In genomic region chr19:45796061-45796556, GRCm38 (mm10) we compare ENCODE assay signal across 8 mouse cellular contexts. TPM values are rescaled to one million over a fixed set of nuclear protein-coding genes. Genes with fewer than 3 reads are reported as not detected.
DNase-seq lines count a peak whose midpoint lies in the region; ATAC-seq and TF ChIP-seq lines count a peak whose summit lies in the region.

No protein-coding gene starts in this region.

- H3K36me3 ChIP-seq in erythroblast, embryonic 14.5 days (ENCODE audit: control insufficient read depth): no peaks in the 10 kb centered on the region
- no peaks in the 10 kb centered on the region for H3K36me3 ChIP-seq in ES-E14 (ENCODE audit: control insufficient read depth, insufficient read depth, low read length, poor library complexity, severe bottlenecking)
- no peaks in the 10 kb centered on the region for H3K36me3 ChIP-seq in hindbrain, embryonic 11.5 days (ENCODE audit: control insufficient read depth, insufficient read depth, low read length)
- no peaks in the 10 kb centered on the region for H3K36me3 ChIP-seq in lung, embryonic 16.5 days (ENCODE audit: control insufficient read depth, insufficient read depth, low read length)

- no peaks in the 10 kb centered on the region for H3K27me3 ChIP-seq in erythroblast, embryonic 14.5 days (ENCODE audit: control insufficient read depth)
- no peaks in the 10 kb centered on the region for H3K27me3 ChIP-seq in hindbrain, embryonic 11.5 days (ENCODE audit: control insufficient read depth, insufficient read depth, low read length)
- H3K27me3 ChIP-seq in lung, embryonic 16.5 days (ENCODE audit: control insufficient read depth, insufficient read depth, low read depth, low read length): no peaks in the 10 kb centered on the region

- peaks cover 21% of the 10 kb centered on the region for H3K4me1 ChIP-seq in erythroblast, embryonic 14.5 days (ENCODE audit: control insufficient read depth)
- peaks cover 3 to 14% of the 10 kb centered on the region in 2 experiments; a peak in 2 of 4 replicates for H3K4me1 ChIP-seq in ES-E14 (ENCODE audit: control insufficient read depth in 2 of 2, insufficient read depth in 2 of 2, low read length in 2 of 2, poor library complexity in 1 of 2)
- H3K4me1 ChIP-seq in hindbrain, embryonic 11.5 days (replicated peaks; ENCODE audit: control insufficient read depth, insufficient read depth, low read length): no peaks in the 10 kb centered on the region; the same call in 1 of the 2 replicates
- H3K4me1 ChIP-seq in lung, embryonic 16.5 days (replicated peaks; ENCODE audit: control insufficient read depth, insufficient read depth, low read length): peaks cover 11% of the 10 kb centered on the region

- no peak overlapping the region for H3K9ac ChIP-seq in ES-E14 (ENCODE audit: insufficient read depth, low read depth, low read length, poor library complexity, severe bottlenecking)
- H3K9ac ChIP-seq in hindbrain, embryonic 11.5 days (ENCODE audit: low read depth, low read length): no peak overlapping the region
- peak overlapping the region; percentile 52 for H3K9ac ChIP-seq in lung, embryonic 16.5 days (ENCODE audit: low read length)

- no peak overlapping the region for H3K27ac ChIP-seq in ES-E14 (ENCODE audit: insufficient read depth, low read depth, low read length, poor library complexity, severe bottlenecking)
- no peak overlapping the region for H3K27ac ChIP-seq in hindbrain, embryonic 11.5 days (ENCODE audit: low read depth, low read length)
- H3K27ac ChIP-seq in lung, embryonic 16.5 days (ENCODE audit: low read length): peak overlapping the region; percentile 37; the same call in 1 of the 2 replicates

- ATAC-seq in erythroblast, adult 5-6 weeks (replicated peaks; ENCODE audit: low FRiP score, poor library complexity, severe bottlenecking): no peak
- ATAC-seq in hindbrain, embryonic 11.5 days (ENCODE audit: low FRiP score): no peak
- ATAC-seq in lung, embryonic 16.5 days (ENCODE audit: low read depth): peak; percentile 82

- peak overlapping the region; percentile 16 for H3K4me3 ChIP-seq in erythroblast, embryonic 14.5 days (replicated peaks)
- H3K4me3 ChIP-seq in ES-E14 (ENCODE audit: insufficient read depth in 1 of 2, low read depth in 1 of 2, low read length in 2 of 2, poor library complexity in 1 of 2, severe bottlenecking in 1 of 2): peak overlapping the region; percentile 22 to 61; a peak in 3 of 4 replicates
- H3K4me3 ChIP-seq in hindbrain, embryonic 11.5 days (ENCODE audit: low read depth, low read length): no peak overlapping the region
- peak overlapping the region; percentile 22 for H3K4me3 ChIP-seq in lung, embryonic 16.5 days (ENCODE audit: low read length)

- DNase-seq in ES-E14 (ENCODE audit: low read depth, low spot score): peak; percentile 95
- peak; percentile 41 for DNase-seq in hindbrain, embryonic 11.5 days (ENCODE audit: low spot score)
- peak; percentile 43 to 70 for DNase-seq in thymus, adult 18-20 months
- no peak for DNase-seq in layer of hippocampus, adult 9-10 months (ENCODE audit: low spot score)
- DNase-seq in frontal cortex, adult 2 months (ENCODE audit: extremely low spot score in 1 of 2, low spot score in 1 of 2): no peak

- peaks cover 7% of the 10 kb centered on the region for H3K9me3 ChIP-seq in erythroblast, embryonic 14.5 days (ENCODE audit: control insufficient read depth, low read length)
- H3K9me3 ChIP-seq in ES-E14 (ENCODE audit: control insufficient read depth, insufficient read depth, low read depth, low read length): no peaks in the 10 kb centered on the region
- H3K9me3 ChIP-seq in hindbrain, embryonic 11.5 days (ENCODE audit: control insufficient read depth, low read length): no peaks in the 10 kb centered on the region
- H3K9me3 ChIP-seq in lung, embryonic 16.5 days (ENCODE audit: control insufficient read depth, low read length): no peaks in the 10 kb centered on the region

- 10% methylated on average over 15 of the region's 15 CpGs for WGBS in hindbrain, embryonic 11.5 days
- WGBS in lung, embryonic 16.5 days: 6% methylated on average over 15 of the region's 15 CpGs

- peak overlapping the region; percentile 34 for H3K4me2 ChIP-seq in hindbrain, embryonic 11.5 days (replicated peaks; ENCODE audit: low read depth, low read length)
- H3K4me2 ChIP-seq in lung, embryonic 16.5 days (ENCODE audit: low read depth, low read length): peak overlapping the region; percentile 55

- in situ Hi-C loops in ES-E14 (cut with MboI; ENCODE audit: low sequenced_read_pairs in 2 of 2, unreplicated experiment in 2 of 2): no loop called here

TF ChIP-seq in ES-E14, 5 proteins besides CTCF, POLR2A, EP300 and RAD21:
- TF ChIP-seq MAFK (IDR thresholded peaks at IDR 0.05; ENCODE audit: insufficient read depth, low read depth, low read length) (no peak), ZNF384 (IDR thresholded peaks at IDR 0.05; ENCODE audit: low read depth, low read length) (no peak), HCFC1 (IDR thresholded peaks at IDR 0.05; ENCODE audit: borderline replicate concordance, insufficient read depth, low read length) (no peak), ZC3H11A (IDR thresholded peaks at IDR 0.05; ENCODE audit: borderline replicate concordance, low read depth, low read length) (no peak), CHD2 (IDR thresholded peaks at IDR 0.05; ENCODE audit: low read depth, low read length) (no peak)

RNA-seq across cellular contexts. Expression of gene Mgea5, which starts 12.5 kb away (rescaled TPM):
- 1.9 and 2.3 TPM in 2 replicates for polyA plus RNA-seq in erythroblast, embryonic 14.5 days (2012)
- total RNA-seq in erythroblast, adult 5-6 weeks (2015; ENCODE audit: low replicate concordance): 124 and 142 TPM in 2 replicates
- total RNA-seq in erythroblast, adult 5-6 weeks (2017; ENCODE audit: low replicate concordance): 257 and 309 TPM in 2 replicates
- total RNA-seq in ES-E14 (2012; rRNA removed): 86.7 and 94.7 TPM in 2 replicates
- polyA plus RNA-seq in hindbrain, embryonic 11.5 days (2014; fragmentation: Nextera tagmentation; extraction: Ambion mirVana): 75.6 and 93.2 TPM in 2 replicates
- polyA plus RNA-seq in lung, embryonic 16.5 days (2015; fragmentation: Nextera tagmentation; extraction: Ambion mirVana): 47.0 and 48.5 TPM in 2 replicates
- polyA plus RNA-seq in frontal cortex, adult 2 months (2012; rRNA removed): 140 and 147 TPM in 2 replicates

RNA-seq across cellular contexts. Expression of gene Kcnip2, which starts 19.8 kb away (rescaled TPM):
- polyA plus RNA-seq in erythroblast, embryonic 14.5 days (2012): 0.33 and 0.46 TPM in 2 replicates
- total RNA-seq in erythroblast, adult 5-6 weeks (2015; ENCODE audit: low replicate concordance): not detected in 2 replicates
- total RNA-seq in erythroblast, adult 5-6 weeks (2017; ENCODE audit: low replicate concordance): 0.98 TPM in 1 of 2 replicates, not detected in the other
- 0.85 and 3.4 TPM in 2 replicates for total RNA-seq in ES-E14 (2012; rRNA removed)
- 0.56 and 0.73 TPM in 2 replicates for polyA plus RNA-seq in hindbrain, embryonic 11.5 days (2014; fragmentation: Nextera tagmentation; extraction: Ambion mirVana)
- 1.7 and 1.9 TPM in 2 replicates for polyA plus RNA-seq in lung, embryonic 16.5 days (2015; fragmentation: Nextera tagmentation; extraction: Ambion mirVana)
- 141 and 182 TPM in 2 replicates for polyA plus RNA-seq in frontal cortex, adult 2 months (2012; rRNA removed)

RNA-seq across cellular contexts. Expression of gene Npm3, which starts 46.7 kb away (rescaled TPM):
- 1.3 TPM in 2 replicates for polyA plus RNA-seq in erythroblast, embryonic 14.5 days (2012)
- 11.1 and 12.3 TPM in 2 replicates for total RNA-seq in erythroblast, adult 5-6 weeks (2015; ENCODE audit: low replicate concordance)
- 9.4 and 22.3 TPM in 2 replicates for total RNA-seq in erythroblast, adult 5-6 weeks (2017; ENCODE audit: low replicate concordance)
- total RNA-seq in ES-E14 (2012; rRNA removed): 142 and 166 TPM in 2 replicates
- polyA plus RNA-seq in hindbrain, embryonic 11.5 days (2014; fragmentation: Nextera tagmentation; extraction: Ambion mirVana): 7.4 and 8.8 TPM in 2 replicates
- polyA plus RNA-seq in lung, embryonic 16.5 days (2015; fragmentation: Nextera tagmentation; extraction: Ambion mirVana): 14.7 and 15.8 TPM in 2 replicates
- polyA plus RNA-seq in frontal cortex, adult 2 months (2012; rRNA removed): 16.3 and 17.5 TPM in 2 replicates

RNA-seq across cellular contexts. Expression of gene Fgf8, which starts 53.4 kb away (rescaled TPM):
- polyA plus RNA-seq in erythroblast, embryonic 14.5 days (2012): not detected in 2 replicates
- total RNA-seq in erythroblast, adult 5-6 weeks (2015; ENCODE audit: low replicate concordance): not detected in 2 replicates
- total RNA-seq in erythroblast, adult 5-6 weeks (2017; ENCODE audit: low replicate concordance): not detected in 2 replicates
- total RNA-seq in ES-E14 (2012; rRNA removed): 1.1 and 1.5 TPM in 2 replicates
- polyA plus RNA-seq in hindbrain, embryonic 11.5 days (2014; fragmentation: Nextera tagmentation; extraction: Ambion mirVana): 4.6 and 5.7 TPM in 2 replicates
- polyA plus RNA-seq in lung, embryonic 16.5 days (2015; fragmentation: Nextera tagmentation; extraction: Ambion mirVana): not detected in 2 replicates
- polyA plus RNA-seq in frontal cortex, adult 2 months (2012; rRNA removed): not detected in 2 replicates

Comparison
In these comparisons a context has a peak if more than half of its experiments do, and no peak if none do; other contexts are left out.
1. DNase-seq: peak in ES-E14 (single experiment), hindbrain, embryonic 11.5 days (single experiment) and thymus, adult 18-20 months (2 of 2); none in layer of hippocampus, adult 9-10 months (single experiment) and frontal cortex, adult 2 months (0 of 2).
2. RNA of gene Mgea5, which starts 12.5 kb away (polyA plus RNA-seq): 140 to 147 TPM in frontal cortex, adult 2 months, 75.6 to 93.2 TPM in hindbrain, embryonic 11.5 days and 47.0 to 48.5 TPM in lung, embryonic 16.5 days; 1.9 to 2.3 TPM in erythroblast, embryonic 14.5 days; every median in the first group is over 10 times any median in the second.
3. RNA of gene Kcnip2, which starts 19.8 kb away (polyA plus RNA-seq): 141 to 182 TPM in frontal cortex, adult 2 months; 1.7 to 1.9 TPM in lung, embryonic 16.5 days, 0.56 to 0.73 TPM in hindbrain, embryonic 11.5 days and 0.33 to 0.46 TPM in erythroblast, embryonic 14.5 days; every median in the first group is over 10 times any median in the second.